Mouse (Mus musculus): Measurements from ENCODE around the gene Gm20696. TPM values are rescaled to one million over a fixed set of nuclear protein-coding genes. Genes with fewer than 3 reads are reported as not detected.
A peak's percentile ranks its signal among the peaks of the same experiment; 100 is the strongest.

Gene Gm20696
- polyA plus RNA-seq, 1 experiment from 2014 or later, result 6.3 TPM

- Histone ChIP-seq H3K4me1 (replicated peaks; ENCODE audit: control insufficient read depth, insufficient read depth, low read length) (peaks cover 7% of the 10 kb centered on the region), H3K36me3 (ENCODE audit: control insufficient read depth, insufficient read depth) (no peaks in the 10 kb centered on the region), H3K27ac (ENCODE audit: low read length) (no peak overlapping the region), H3K4me3 (replicated peaks; ENCODE audit: low read length) (no peak overlapping the region), H3K27me3 (replicated peaks; ENCODE audit: control insufficient read depth, insufficient read depth, low read length) (no peaks in the 10 kb centered on the region), H3K4me2 (ENCODE audit: low read length) (no peak overlapping the region), H3K9ac (replicated peaks; ENCODE audit: low read depth, low read length) (no peak overlapping the region), H3K9me3 (ENCODE audit: control insufficient read depth, low read length) (no peaks in the 10 kb centered on the region)
- no peak for ATAC-seq
- 77% methylated on average over 7 of the region's 7 CpGs for WGBS
Measured at GRCm38 (mm10) chr6:99620471-99620870, 46.1 kb downstream of the Gm20696 start.

GRCm38 (mm10) chr6:99619964-99620363, 46.6 kb downstream of the Gm20696 start:
- H3K4me2 ChIP-seq (ENCODE audit: low read length), result no peak overlapping the region
- no peak for ATAC-seq
- no peaks in the 10 kb centered on the region for H3K9me3 ChIP-seq (ENCODE audit: control insufficient read depth, low read length)
- WGBS, result 81% methylated on average over 8 of the region's 8 CpGs
- no peaks in the 10 kb centered on the region for H3K27me3 ChIP-seq (replicated peaks; ENCODE audit: control insufficient read depth, insufficient read depth, low read length)
- H3K9ac ChIP-seq (replicated peaks; ENCODE audit: low read depth, low read length), result no peak overlapping the region
- H3K4me3 ChIP-seq (replicated peaks; ENCODE audit: low read length), result no peak overlapping the region
- no peak overlapping the region for H3K27ac ChIP-seq (ENCODE audit: low read length)
- H3K36me3 ChIP-seq (ENCODE audit: control insufficient read depth, insufficient read depth), result no peaks in the 10 kb centered on the region
- H3K4me1 ChIP-seq (replicated peaks; ENCODE audit: control insufficient read depth, insufficient read depth, low read length), result peaks cover 9% of the 10 kb centered on the region

GRCm38 (mm10) chr6:99619466-99619865, 47.1 kb downstream of the Gm20696 start:
- no peak overlapping the region for H3K4me3 ChIP-seq (replicated peaks; ENCODE audit: low read length)
- 89% methylated on average over 8 of the region's 8 CpGs for WGBS
- no peak for ATAC-seq
- no peaks in the 10 kb centered on the region for H3K36me3 ChIP-seq (ENCODE audit: control insufficient read depth, insufficient read depth)
- H3K4me1 ChIP-seq (replicated peaks; ENCODE audit: control insufficient read depth, insufficient read depth, low read length), result peaks cover 9% of the 10 kb centered on the region
- H3K9ac ChIP-seq (replicated peaks; ENCODE audit: low read depth, low read length), result no peak overlapping the region
- H3K27me3 ChIP-seq (replicated peaks; ENCODE audit: control insufficient read depth, insufficient read depth, low read length), result no peaks in the 10 kb centered on the region
- H3K9me3 ChIP-seq (ENCODE audit: control insufficient read depth, low read length), result no peaks in the 10 kb centered on the region
- no peak overlapping the region for H3K4me2 ChIP-seq (ENCODE audit: low read length)
- H3K27ac ChIP-seq (ENCODE audit: low read length), result no peak overlapping the region

- H3K27ac ChIP-seq (ENCODE audit: low read length), result no peak overlapping the region
- ATAC-seq, result no peak
- H3K4me2 ChIP-seq (ENCODE audit: low read length), result no peak overlapping the region
- WGBS, result 54% methylated on average over 7 of the region's 7 CpGs
- H3K4me1 ChIP-seq (replicated peaks; ENCODE audit: control insufficient read depth, insufficient read depth, low read length), result peaks cover 5% of the 10 kb centered on the region; the same call in 1 of the 2 replicates
- no peaks in the 10 kb centered on the region for H3K9me3 ChIP-seq (ENCODE audit: control insufficient read depth, low read length)
- H3K36me3 ChIP-seq (ENCODE audit: control insufficient read depth, insufficient read depth), result no peaks in the 10 kb centered on the region
- H3K27me3 ChIP-seq (replicated peaks; ENCODE audit: control insufficient read depth, insufficient read depth, low read length), result no peaks in the 10 kb centered on the region
- H3K9ac ChIP-seq (replicated peaks; ENCODE audit: low read depth, low read length), result no peak overlapping the region
- H3K4me3 ChIP-seq (replicated peaks; ENCODE audit: low read length), result no peak overlapping the region
Measured at GRCm38 (mm10) chr6:99617867-99618266, 48.7 kb downstream of the Gm20696 start.

- Histone ChIP-seq H3K27me3 (replicated peaks; ENCODE audit: control insufficient read depth, insufficient read depth, low read length) (no peaks in the 10 kb centered on the region), H3K27ac (ENCODE audit: low read length) (no peak overlapping the region), H3K4me1 (replicated peaks; ENCODE audit: control insufficient read depth, insufficient read depth, low read length) (peaks cover 5% of the 10 kb centered on the region; the same call in 1 of the 2 replicates), H3K4me2 (ENCODE audit: low read length) (no peak overlapping the region), H3K36me3 (ENCODE audit: control insufficient read depth, insufficient read depth) (no peaks in the 10 kb centered on the region), H3K9me3 (ENCODE audit: control insufficient read depth, low read length) (no peaks in the 10 kb centered on the region), H3K4me3 (replicated peaks; ENCODE audit: low read length) (no peak overlapping the region), H3K9ac (replicated peaks; ENCODE audit: low read depth, low read length) (no peak overlapping the region)
- no peak for ATAC-seq
- 83% methylated on average over 1 of the region's 1 CpGs for WGBS
Measured at GRCm38 (mm10) chr6:99617415-99617814, 49.2 kb downstream of the Gm20696 start.

- H3K4me1 ChIP-seq (replicated peaks; ENCODE audit: control insufficient read depth, insufficient read depth, low read length), result peaks cover 5% of the 10 kb centered on the region; the same call in 1 of the 2 replicates
- no peak for ATAC-seq
- H3K9ac ChIP-seq (replicated peaks; ENCODE audit: low read depth, low read length), result no peak overlapping the region
- no peaks in the 10 kb centered on the region for H3K9me3 ChIP-seq (ENCODE audit: control insufficient read depth, low read length)
- no peak overlapping the region for H3K4me2 ChIP-seq (ENCODE audit: low read length)
- 21% methylated on average over 10 of the region's 10 CpGs for WGBS
- no peak overlapping the region for H3K4me3 ChIP-seq (replicated peaks; ENCODE audit: low read length)
- H3K27ac ChIP-seq (ENCODE audit: low read length), result no peak overlapping the region
- no peaks in the 10 kb centered on the region for H3K27me3 ChIP-seq (replicated peaks; ENCODE audit: control insufficient read depth, insufficient read depth, low read length)
- no peaks in the 10 kb centered on the region for H3K36me3 ChIP-seq (ENCODE audit: control insufficient read depth, insufficient read depth)
Measured at GRCm38 (mm10) chr6:99615272-99615751, 51.3 kb downstream of the Gm20696 start.

- no peak overlapping the region for H3K4me2 ChIP-seq (ENCODE audit: low read length)
- 67% methylated on average over 17 of the region's 17 CpGs for WGBS
- no peak for ATAC-seq
Measured at GRCm38 (mm10) chr6:99614566-99615271, 51.9 kb downstream of the Gm20696 start.

GRCm38 (mm10) chr6:99611866-99612265, 54.7 kb downstream of the Gm20696 start:
- Histone ChIP-seq H3K4me3 (replicated peaks; ENCODE audit: low read length) (no peak overlapping the region), H3K36me3 (ENCODE audit: control insufficient read depth, insufficient read depth) (no peaks in the 10 kb centered on the region), H3K4me2 (ENCODE audit: low read length) (no peak overlapping the region), H3K9ac (replicated peaks; ENCODE audit: low read depth, low read length) (no peak overlapping the region), H3K9me3 (ENCODE audit: control insufficient read depth, low read length) (no peaks in the 10 kb centered on the region), H3K27me3 (replicated peaks; ENCODE audit: control insufficient read depth, insufficient read depth, low read length) (no peaks in the 10 kb centered on the region), H3K27ac (ENCODE audit: low read length) (0 out of 2 replicates have a peak overlapping the region, but pooled peaks have one; percentile 42), H3K4me1 (replicated peaks; ENCODE audit: control insufficient read depth, insufficient read depth, low read length) (peaks cover 5% of the 10 kb centered on the region; the same call in 1 of the 2 replicates)
- ATAC-seq, result no peak
- WGBS, result 63% methylated on average over 6 of the region's 6 CpGs

More at GRCm38 (mm10) chr6:99614566-99615271, 51.9 kb downstream of the Gm20696 start:
- Histone ChIP-seq H3K4me3 (replicated peaks; ENCODE audit: low read length) (no peak overlapping the region), H3K27me3 (replicated peaks; ENCODE audit: control insufficient read depth, insufficient read depth, low read length) (no peaks in the 10 kb centered on the region), H3K9me3 (ENCODE audit: control insufficient read depth, low read length) (no peaks in the 10 kb centered on the region), H3K4me1 (replicated peaks; ENCODE audit: control insufficient read depth, insufficient read depth, low read length) (peaks cover 5% of the 10 kb centered on the region; the same call in 1 of the 2 replicates), H3K36me3 (ENCODE audit: control insufficient read depth, insufficient read depth) (no peaks in the 10 kb centered on the region), H3K9ac (replicated peaks; ENCODE audit: low read depth, low read length) (no peak overlapping the region), H3K27ac (ENCODE audit: low read length) (no peak overlapping the region)

- Histone ChIP-seq H3K27me3 (replicated peaks; ENCODE audit: control insufficient read depth, insufficient read depth, low read length) (no peaks in the 10 kb centered on the region), H3K9me3 (ENCODE audit: control insufficient read depth, low read length) (no peaks in the 10 kb centered on the region), H3K27ac (ENCODE audit: low read length) (no peak overlapping the region), H3K36me3 (ENCODE audit: control insufficient read depth, insufficient read depth) (no peaks in the 10 kb centered on the region), H3K4me3 (replicated peaks; ENCODE audit: low read length) (no peak overlapping the region), H3K4me2 (ENCODE audit: low read length) (no peak overlapping the region), H3K4me1 (replicated peaks; ENCODE audit: control insufficient read depth, insufficient read depth, low read length) (peaks cover 5% of the 10 kb centered on the region; the same call in 1 of the 2 replicates), H3K9ac (replicated peaks; ENCODE audit: low read depth, low read length) (no peak overlapping the region)
- 65% methylated on average over 14 of the region's 14 CpGs for WGBS
- no peak for ATAC-seq
Measured at GRCm38 (mm10) chr6:99610454-99611427, 55.9 kb downstream of the Gm20696 start.
